Mouse (Mus musculus): ENCODE data around the gene Olfr1303. TPM values are rescaled to one million over a fixed set of nuclear protein-coding genes. Genes with fewer than 3 reads are reported as not detected.

Gene Olfr1303
- polyA plus RNA-seq (2015; fragmentation: Nextera tagmentation; extraction: Ambion mirVana) = not detected in 2 replicates

DNA sequence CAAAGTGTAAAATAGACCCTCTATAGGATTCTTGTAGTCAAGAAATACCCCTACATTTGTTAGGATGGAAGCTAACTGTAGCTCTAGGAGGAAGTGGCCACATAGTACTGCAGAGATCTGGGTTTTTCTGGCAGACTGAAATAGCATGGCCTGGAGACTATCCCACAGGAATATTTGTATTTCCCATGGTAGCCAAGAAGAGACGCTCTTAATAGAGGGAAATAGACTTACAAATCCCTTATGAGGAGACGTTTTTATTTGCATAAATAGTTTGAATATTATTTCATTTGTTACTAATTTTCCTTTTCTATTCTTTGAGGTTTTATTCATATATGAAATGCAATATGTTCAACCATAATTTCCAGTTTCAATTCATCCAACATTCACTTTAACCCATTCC lies at the start of gene Olfr1303:
TSS of gene Olfr1303 (minus strand) at position 101 of the 400 bp plus-strand sequence.

DNA sequence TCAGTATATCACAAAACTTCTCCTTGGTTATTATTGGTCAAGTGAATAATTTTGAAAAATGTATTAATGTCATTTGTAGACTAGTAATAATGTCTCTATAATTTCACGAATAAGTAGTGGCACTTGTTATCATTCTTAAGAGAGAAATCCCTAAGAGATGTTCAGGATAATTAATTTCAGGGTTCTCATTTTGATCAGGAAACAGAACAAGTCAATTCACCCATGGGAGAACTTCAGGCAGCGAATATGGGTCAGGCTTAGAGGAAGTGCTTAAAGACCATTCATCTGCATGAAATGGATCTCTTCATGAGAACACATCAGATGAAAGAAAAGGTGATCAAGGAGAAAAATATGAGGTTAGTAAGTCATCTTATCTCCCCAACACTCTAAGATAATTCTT lies 43.0 kb downstream of the Olfr1303 start, which contains the start of gene Olfr1302:
TSS of gene Olfr1302 (plus strand) at position 301 of the 400 bp plus-strand sequence.

Other genes starting within 250 kb of the Olfr1303 start
- not detected in 2 replicates for gene Olfr1297, start 193.8 kb downstream of the Olfr1303 start, polyA plus RNA-seq (2015; fragmentation: Nextera tagmentation; extraction: Ambion mirVana)
- gene Olfr1298, start 171.1 kb downstream of the Olfr1303 start, polyA plus RNA-seq (2015; fragmentation: Nextera tagmentation; extraction: Ambion mirVana) = not detected in 2 replicates
- not detected in 2 replicates for gene Olfr1299, start 158.9 kb downstream of the Olfr1303 start, polyA plus RNA-seq (2015; fragmentation: Nextera tagmentation; extraction: Ambion mirVana)
- not detected in 2 replicates for gene Olfr1301, start 69.3 kb downstream of the Olfr1303 start, polyA plus RNA-seq (2015; fragmentation: Nextera tagmentation; extraction: Ambion mirVana)
- not detected in 2 replicates for gene Olfr1302, start 42.9 kb downstream of the Olfr1303 start, polyA plus RNA-seq (2015; fragmentation: Nextera tagmentation; extraction: Ambion mirVana)
- gene Olfr1305, start 56.8 kb upstream of the Olfr1303 start, polyA plus RNA-seq (2015; fragmentation: Nextera tagmentation; extraction: Ambion mirVana) = not detected in 2 replicates
- not detected in 2 replicates for gene Olfr1306, start 95.9 kb upstream of the Olfr1303 start, polyA plus RNA-seq (2015; fragmentation: Nextera tagmentation; extraction: Ambion mirVana)
- not detected in 2 replicates for gene Olfr1307, start 129.1 kb upstream of the Olfr1303 start, polyA plus RNA-seq (2015; fragmentation: Nextera tagmentation; extraction: Ambion mirVana)
- gene Olfr1308, start 144.6 kb upstream of the Olfr1303 start, polyA plus RNA-seq (2015; fragmentation: Nextera tagmentation; extraction: Ambion mirVana) = not detected in 2 replicates
- gene Olfr1309, start 169.9 kb upstream of the Olfr1303 start, polyA plus RNA-seq (2015; fragmentation: Nextera tagmentation; extraction: Ambion mirVana) = not detected in 2 replicates
- gene Olfr1310, start 192.4 kb upstream of the Olfr1303 start, polyA plus RNA-seq (2015; fragmentation: Nextera tagmentation; extraction: Ambion mirVana) = not detected in 2 replicates
- gene Olfr1311, start 204.1 kb upstream of the Olfr1303 start, polyA plus RNA-seq (2015; fragmentation: Nextera tagmentation; extraction: Ambion mirVana) = not detected in 2 replicates
- not detected in 2 replicates for gene Olfr1312, start 229.9 kb upstream of the Olfr1303 start, polyA plus RNA-seq (2015; fragmentation: Nextera tagmentation; extraction: Ambion mirVana)

Measured in urinary bladder, postnatal 0 days (tissue).